Mouse (Mus musculus) midbrain, embryonic 14.5 days (tissue): ENCODE results near the gene Dek. TPM values are rescaled to one million over a fixed set of nuclear protein-coding genes. Genes with fewer than 3 reads are reported as not detected.

ENCODE experiments used
- ATAC-seq: fragments of 200-750 bp; cut with Nextera tagmentation; 2 replicates; pipeline ENCODE4 v1.8.0; 2017; ENCODE audit warnings: moderate number of reproducible peaks, moderate library complexity; ENCODE audit not compliant: low FRiP score, low TSS enrichment
- DNase-seq: peaks from one replicate; pipeline ENCODE4 v3.0.0-alpha.2; 2015
- H3K27ac ChIP-seq: fragments of 300-500 bp; sonication (generic); replicated peaks from 2 replicates; pipeline ENCODE4 v1.5.1; 2014; ENCODE audit warnings: mild to moderate bottlenecking, low read depth, low read length, moderate library complexity
- H3K27me3 ChIP-seq: fragments of 300-500 bp; sonication (generic); 2 replicates; pipeline ENCODE4 v1.6.1; 2014; ENCODE audit warnings: low read length, control low read depth, mixed read lengths; ENCODE audit not compliant: control insufficient read depth, insufficient read depth
- H3K36me3 ChIP-seq: fragments of 300-500 bp; sonication (generic); 2 replicates; pipeline ENCODE4 v1.6.1; 2014; ENCODE audit warnings: low read length, control low read depth; ENCODE audit not compliant: control insufficient read depth, insufficient read depth
- H3K4me1 ChIP-seq: fragments of 300-500 bp; sonication (generic); 2 replicates; pipeline ENCODE4 v1.6.1; 2014; ENCODE audit warnings: mild to moderate bottlenecking, antibody characterized with exemption, low read length, control low read depth; ENCODE audit not compliant: control insufficient read depth, insufficient read depth
- H3K4me2 ChIP-seq: fragments of 300-500 bp; sonication (generic); 2 replicates; pipeline ENCODE4 v1.6.1; 2014; ENCODE audit warnings: mild to moderate bottlenecking, low read length, moderate library complexity
- H3K4me3 ChIP-seq: fragments of 300-500 bp; sonication (generic); replicated peaks from 2 replicates; pipeline ENCODE4 v1.5.1; 2014; ENCODE audit warnings: low read depth, low read length
- H3K9ac ChIP-seq: fragments of 300-500 bp; sonication (generic); replicated peaks from 2 replicates; pipeline ENCODE4 v1.6.1; 2014; ENCODE audit warnings: mild to moderate bottlenecking, low read length, moderate library complexity
- H3K9me3 ChIP-seq: fragments of 300-500 bp; sonication (generic); 2 replicates; pipeline ENCODE4 v1.6.1; 2016; ENCODE audit warnings: low read length, control low read depth, mixed read lengths; ENCODE audit not compliant: control insufficient read depth
- WGBS: fragments of 180-500 bp; shearing (Covaris S2); extraction: QIAGEN DNeasy Blood & Tissue Kit; methylation state at CpG from one replicate; pipeline ENCODE4 v1.1.7; 2014; 5-methylcytosine and 5-hydroxymethylcytosine counted together
- polyA plus RNA-seq: library from polyadenylated mRNA; unstranded; fragments of >200 nt; fragmentation: Nextera tagmentation; extraction: Ambion mirVana; gene quantifications from 2 replicates; pipeline ENCODE4 v1.2.1, GENCODE M21; 2014

Gene Dek
- polyA plus RNA-seq, 1 experiment from 2014 or later = 115 TPM

- no peak for ATAC-seq
- Histone ChIP-seq H3K9ac (peak within 1 kb of the TSS; percentile 57), H3K4me2 (peak within 1 kb of the TSS; percentile 98), H3K27me3 (peaks cover 14% of the 10 kb centered on the region; the same call in 1 of the 2 replicates), H3K27ac (no peak within 1 kb of the TSS), H3K9me3 (no peaks in the 10 kb centered on the region), H3K4me1 (0 out of 2 replicates have a peak, but pooled peaks cover 3% of the 10 kb centered on the region), H3K4me3 (peak within 1 kb of the TSS; percentile 51), H3K36me3 (no peaks in the 10 kb centered on the region)
- peak; percentile 75 for DNase-seq
- WGBS = 2% methylated on average over 55 of the region's 55 CpGs
Observed at GRCm38 (mm10) chr13:47122537-47123430, 16.8 kb upstream of the Dek start, which contains the start of gene Rnf144b. Gene Rnf144b, plus strand, starts transcription at chr13:47122656.

GRCm38 (mm10) chr13:47121333-47121889 is 15.4 kb upstream of the Dek start:
- peak; percentile 34 for DNase-seq
- Histone ChIP-seq H3K4me1 (0 out of 2 replicates have a peak, but pooled peaks cover 3% of the 10 kb centered on the region), H3K9ac (no peak overlapping the region), H3K9me3 (no peaks in the 10 kb centered on the region), H3K36me3 (no peaks in the 10 kb centered on the region), H3K27ac (no peak overlapping the region), H3K4me2 (peak overlapping the region; percentile 98), H3K27me3 (peaks cover 14% of the 10 kb centered on the region; the same call in 1 of the 2 replicates), H3K4me3 (no peak overlapping the region)
- WGBS = 34% methylated on average over 12 of the region's 12 CpGs
- no peak for ATAC-seq

DNA sequence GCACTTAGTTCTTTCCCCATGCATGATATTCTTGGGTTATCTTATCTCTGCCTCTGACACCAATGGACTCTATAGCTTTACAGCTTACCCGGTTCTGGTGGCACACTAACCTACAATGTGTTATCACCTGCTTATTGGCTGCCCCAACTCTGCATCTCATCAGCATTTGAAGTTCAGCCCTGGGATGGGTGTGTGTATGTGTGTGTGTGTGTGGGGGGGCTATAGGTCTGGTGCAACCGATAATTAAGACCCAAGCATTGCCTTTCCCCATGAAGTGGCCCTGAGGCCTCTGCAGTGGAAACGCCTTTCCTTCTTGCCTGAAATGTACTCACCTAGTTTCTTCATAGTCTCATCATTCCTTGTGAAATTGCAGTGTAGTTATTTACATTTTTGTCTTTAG is 10.0 kb upstream of the Dek start:
- Histone ChIP-seq H3K9ac (no peak overlapping the region), H3K4me1 (no peaks in the 10 kb centered on the region), H3K4me3 (no peak overlapping the region), H3K27me3 (no peaks in the 10 kb centered on the region), H3K36me3 (no peaks in the 10 kb centered on the region), H3K9me3 (no peaks in the 10 kb centered on the region), H3K27ac (no peak overlapping the region), H3K4me2 (no peak overlapping the region)
- 86% methylated on average over 3 of the region's 3 CpGs for whole genome bisulfite sequencing
- ATAC-seq = no peak
- no peak for DNase-seq

GRCm38 (mm10) chr13:47112924-47113323 is 6.9 kb upstream of the Dek start:
- Histone ChIP-seq H3K9ac (no peak overlapping the region), H3K4me3 (no peak overlapping the region), H3K27me3 (no peaks in the 10 kb centered on the region), H3K9me3 (no peaks in the 10 kb centered on the region), H3K4me2 (no peak overlapping the region), H3K36me3 (no peaks in the 10 kb centered on the region), H3K27ac (no peak overlapping the region), H3K4me1 (no peaks in the 10 kb centered on the region)
- 76% methylated on average over 3 of the region's 3 CpGs for WGBS
- DNase-seq (no peak), ATAC-seq (no peak)

DNA sequence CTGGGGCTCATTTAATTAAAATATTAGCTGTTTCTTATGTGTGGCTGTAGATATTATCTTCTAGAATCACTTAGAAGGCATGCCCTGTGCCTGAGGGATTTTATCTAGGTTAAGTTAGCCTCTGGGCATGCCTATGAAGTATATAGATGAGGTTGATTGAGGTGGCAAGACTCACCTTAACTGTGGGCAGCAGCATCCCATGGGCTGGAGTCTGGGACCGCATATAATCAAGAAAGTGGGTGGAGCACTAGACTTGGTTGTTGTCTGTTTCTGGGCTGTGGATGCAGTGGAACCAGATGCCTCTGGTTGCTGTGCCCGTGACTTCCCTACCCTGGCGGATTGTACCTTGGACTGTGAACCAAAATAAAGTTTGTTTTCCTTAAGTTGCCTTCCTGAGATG is 6.1 kb upstream of the Dek start:
- no peaks in the 10 kb centered on the region for H3K36me3 ChIP-seq
- no peaks in the 10 kb centered on the region for H3K27me3 ChIP-seq
- H3K9me3 ChIP-seq = no peaks in the 10 kb centered on the region
- no peak overlapping the region for H3K27ac ChIP-seq
- H3K9ac ChIP-seq = no peak overlapping the region
- DNase-seq (no peak), ATAC-seq (no peak)
- no peak overlapping the region for H3K4me3 ChIP-seq
- 84% methylated on average over 3 of the region's 3 CpGs for WGBS
- no peaks in the 10 kb centered on the region for H3K4me1 ChIP-seq
- H3K4me2 ChIP-seq = no peak overlapping the region

GRCm38 (mm10) chr13:47111185-47111584 is 5.2 kb upstream of the Dek start:
- 90% methylated on average over 3 of the region's 3 CpGs for WGBS
- Histone ChIP-seq H3K27ac (no peak overlapping the region), H3K27me3 (no peaks in the 10 kb centered on the region), H3K4me3 (no peak overlapping the region), H3K9me3 (no peaks in the 10 kb centered on the region), H3K4me2 (no peak overlapping the region), H3K4me1 (no peaks in the 10 kb centered on the region), H3K9ac (no peak overlapping the region), H3K36me3 (no peaks in the 10 kb centered on the region)
- no peak for ATAC-seq
- no peak for DNase-seq

DNA sequence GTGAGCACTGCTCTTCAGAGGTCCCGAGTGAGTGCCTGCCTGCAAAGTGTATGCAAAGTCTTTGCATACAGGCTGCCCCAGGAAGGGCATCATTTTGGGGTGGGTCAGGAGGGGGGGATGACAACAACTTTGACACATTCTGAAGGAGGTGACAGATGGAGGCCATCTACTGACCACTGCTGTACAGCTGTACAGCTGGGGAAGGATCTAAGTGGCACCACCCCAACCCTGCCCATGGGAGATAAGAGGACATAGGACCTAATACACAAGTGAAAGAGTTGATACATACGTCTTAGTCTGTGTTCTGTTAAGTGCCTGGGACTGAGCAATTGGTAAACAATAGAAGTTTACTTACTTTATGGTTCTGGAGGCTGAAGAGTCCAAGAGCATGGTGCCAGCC is 3.2 kb upstream of the Dek start:
- 90% methylated on average over 2 of the region's 2 CpGs for WGBS
- H3K9ac ChIP-seq = no peak overlapping the region

DNA sequence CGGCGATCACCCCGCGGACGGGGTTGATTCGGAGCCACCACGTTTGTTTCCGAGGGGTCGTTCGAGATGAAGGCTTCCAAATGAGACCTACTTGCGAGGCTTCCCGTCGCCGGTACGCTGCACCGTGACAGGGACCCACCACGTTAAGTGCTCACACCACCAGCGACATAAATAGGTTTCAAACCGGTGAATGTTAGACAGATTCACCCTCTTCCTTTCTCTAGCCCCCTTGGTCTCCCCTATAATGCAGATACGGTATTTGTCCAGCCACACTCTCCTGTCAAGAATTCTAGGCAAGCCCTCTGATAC is 533 bp upstream of the Dek start:
- ATAC-seq = peak; percentile 49

More for the DNA sequence above, 3.2 kb upstream of the Dek start:
- H3K9me3 ChIP-seq = no peaks in the 10 kb centered on the region
- no peak overlapping the region for H3K4me2 ChIP-seq
- H3K4me3 ChIP-seq = no peak overlapping the region
- H3K27me3 ChIP-seq = no peaks in the 10 kb centered on the region
- DNase-seq (no peak), ATAC-seq (no peak)
- H3K36me3 ChIP-seq = no peaks in the 10 kb centered on the region
- H3K4me1 ChIP-seq = peaks cover 8% of the 10 kb centered on the region
- no peak overlapping the region for H3K27ac ChIP-seq

More for the DNA sequence above, 533 bp upstream of the Dek start:
- peaks cover 22% of the 10 kb centered on the region for H3K4me1 ChIP-seq
- H3K36me3 ChIP-seq = no peaks in the 10 kb centered on the region
- H3K27me3 ChIP-seq = no peaks in the 10 kb centered on the region
- H3K9ac ChIP-seq = peak overlapping the region; percentile 80
- under 1% methylated on average over 20 of the region's 20 CpGs for WGBS
- no peak for DNase-seq
- no peaks in the 10 kb centered on the region for H3K9me3 ChIP-seq
- H3K4me2 ChIP-seq = peak overlapping the region; percentile 88
- peak overlapping the region; percentile 71 for H3K4me3 ChIP-seq
- peak overlapping the region; percentile 98 for H3K27ac ChIP-seq
